24 mouse cellular contexts compared by ENCODE assay signal in genomic region chr5:107719209-107719608, GRCm38 (mm10). TPM values are rescaled to one million over a fixed set of nuclear protein-coding genes. Genes with fewer than 3 reads are reported as not detected.
DNase-seq lines count a peak whose midpoint lies in the region; ATAC-seq lines count a peak whose summit lies in the region.
"Had no signal": no experiment of that assay in that cellular context is flagged by ENCODE, and none has a peak within 500 bp of the region (broad histone marks: within the 10 kb centered on the region; RNA-seq: fewer than 3 reads in every experiment).

No protein-coding gene starts in this region.

- H3K36me3 ChIP-seq in limb, embryonic 11.5 days (ENCODE audit: control insufficient read depth, insufficient read depth, low read length), result no peaks in the 10 kb centered on the region
- no peaks in the 10 kb centered on the region for H3K36me3 ChIP-seq in limb, embryonic 10.5 days
- no peaks in the 10 kb centered on the region for H3K36me3 ChIP-seq in embryonic facial prominence, embryonic 10.5 days (replicated peaks)
- H3K36me3 ChIP-seq: G1E; heart, embryonic 12.5 days; hindbrain, embryonic 12.5 days had no signal

- no peak overlapping the region for H3K4me2 ChIP-seq in limb, embryonic 11.5 days (ENCODE audit: low read depth, severe bottlenecking)
- H3K4me2 ChIP-seq: forebrain, embryonic 13.5 days; heart, embryonic 12.5 days; hindbrain, embryonic 12.5 days had no signal

- H3K27ac ChIP-seq in limb, embryonic 11.5 days (replicated peaks; ENCODE audit: low read depth, low read length), result no peak overlapping the region
- H3K27ac ChIP-seq in limb, embryonic 10.5 days, result no peak overlapping the region
- no peak overlapping the region for H3K27ac ChIP-seq in embryonic facial prominence, embryonic 10.5 days (replicated peaks)
- H3K27ac ChIP-seq: forebrain, embryonic 13.5 days; hindbrain, embryonic 12.5 days had no signal

- H3K4me1 ChIP-seq in limb, embryonic 11.5 days (ENCODE audit: control insufficient read depth, insufficient read depth, low read length), result peaks cover 11% of the 10 kb centered on the region; the same call in 1 of the 2 replicates
- peaks cover 32% of the 10 kb centered on the region for H3K4me1 ChIP-seq in limb, embryonic 10.5 days
- H3K4me1 ChIP-seq in embryonic facial prominence, embryonic 10.5 days, result peaks cover 29% of the 10 kb centered on the region

- H3K9ac ChIP-seq in limb, embryonic 11.5 days (ENCODE audit: low read length), result no peak overlapping the region
- H3K9ac ChIP-seq: forebrain, embryonic 13.5 days; forebrain, postnatal 0 days; heart, embryonic 12.5 days; hindbrain, embryonic 12.5 days had no signal

- peaks cover 69% of the 10 kb centered on the region for H3K27me3 ChIP-seq in limb, embryonic 11.5 days (ENCODE audit: control insufficient read depth, insufficient read depth, low read length)
- H3K27me3 ChIP-seq in limb, embryonic 10.5 days (ENCODE audit: low read depth, poor library complexity, severe bottlenecking), result peaks cover 100% of the 10 kb centered on the region
- H3K27me3 ChIP-seq in embryonic facial prominence, embryonic 10.5 days (replicated peaks; ENCODE audit: low read depth, poor library complexity, severe bottlenecking), result peaks cover 100% of the 10 kb centered on the region

- H3K9me3 ChIP-seq in limb, embryonic 11.5 days (ENCODE audit: control insufficient read depth, low read length), result no peaks in the 10 kb centered on the region
- H3K9me3 ChIP-seq in limb, embryonic 10.5 days (replicated peaks), result no peaks in the 10 kb centered on the region
- no peaks in the 10 kb centered on the region for H3K9me3 ChIP-seq in embryonic facial prominence, embryonic 10.5 days
- H3K9me3 ChIP-seq: forebrain, embryonic 13.5 days; heart, embryonic 12.5 days; hindbrain, embryonic 12.5 days had no signal

- WGBS in limb, embryonic 11.5 days, result 7% methylated on average over 3 of the region's 3 CpGs
- 14% methylated on average over 3 of the region's 3 CpGs for WGBS in limb, embryonic 10.5 days
- WGBS in embryonic facial prominence, embryonic 10.5 days, result 20% methylated on average over 3 of the region's 3 CpGs

- H3K4me3 ChIP-seq in limb, embryonic 11.5 days (ENCODE audit: low read depth, low read length), result no peak overlapping the region
- no peak overlapping the region for H3K4me3 ChIP-seq in limb, embryonic 10.5 days
- H3K4me3 ChIP-seq in embryonic facial prominence, embryonic 10.5 days, result no peak overlapping the region
- H3K4me3 ChIP-seq: forebrain, embryonic 13.5 days; heart, embryonic 12.5 days; hindbrain, embryonic 12.5 days had no signal

- intact Hi-C loops in heart, postnatal 10 days (cut with DNase I), result no loop called here

- peak; percentile 29 for DNase-seq in limb, embryonic 11.5 days (ENCODE audit: low spot score)
- DNase-seq in limb, embryonic 10.5 days (ENCODE audit: low spot score), result no peak
- DNase-seq in retina, postnatal 1 day, result peak; percentile 5
- DNase-seq in retina, embryonic 14.5 days (ENCODE audit: low spot score), result no peak
- peak; percentile 16 for DNase-seq in embryo, embryonic 11 days
- peak; percentile 13 for DNase-seq in embryonic facial prominence, embryonic 10.5 days (ENCODE audit: low spot score)
- no peak for DNase-seq in heart, postnatal 10 days
- DNase-seq: adrenal gland, postnatal 10 days; B cell, adult 2 months; cerebellum, adult 11 months; cerebellum, adult 8-10 months; cerebellum, postnatal 14 days; forebrain, postnatal 0 days; gastrocnemius, postnatal 14 days; heart, postnatal 4 days had no signal

- no peak for ATAC-seq in limb, embryonic 11.5 days (ENCODE audit: insufficient number of reproducible peaks, low FRiP score, low TSS enrichment, low read depth)
- ATAC-seq: CD4-positive, CD25-positive, alpha-beta regulatory T cell, adult 4 months; forebrain, embryonic 13.5 days; forebrain, postnatal 0 days; intestine, postnatal 0 days had no signal

RNA-seq across cellular contexts. Expression of gene Gfi1, which starts 6.6 kb away (rescaled TPM):
- 0.13 TPM in 1 of 2 replicates, not detected in the other for polyA plus RNA-seq in limb, embryonic 11.5 days (2014; fragmentation: Nextera tagmentation; extraction: Ambion mirVana)
- 0.05 and 0.26 TPM in 2 replicates for polyA plus RNA-seq in limb, embryonic 10.5 days (2016; fragmentation: Nextera tagmentation; extraction: Ambion mirVana)
- polyA plus RNA-seq in embryonic facial prominence, embryonic 10.5 days (2016; fragmentation: Nextera tagmentation; extraction: Ambion mirVana), result 0.05 TPM in 1 of 2 replicates, not detected in the other
- under 1 TPM; 0.25 to 0.41 TPM for total RNA-seq in heart, postnatal 10 days (2021)
- total RNA-seq: forebrain, postnatal 0 days; gastrocnemius, adult 18-20 months; gastrocnemius, postnatal 14 days; heart, adult 8-10 months had no signal
- polyA plus RNA-seq: cortical plate, adult 2 months; forebrain, embryonic 13.5 days; forebrain, postnatal 0 days; hindbrain, embryonic 12.5 days had no signal

Comparison
In these comparisons a context has a peak if more than half of its experiments do, and no peak if none do; other contexts are left out.
1. DNase-seq: peak in limb, embryonic 11.5 days (single experiment), retina, postnatal 1 day (single experiment), embryo, embryonic 11 days (single experiment) and embryonic facial prominence, embryonic 10.5 days (single experiment); none in limb, embryonic 10.5 days (single experiment), retina, embryonic 14.5 days (single experiment) and heart, postnatal 10 days (0 of 2).